ENCODE assay signal across 11 mouse cellular contexts in genomic region chr4:139579003-139579402, GRCm38 (mm10). TPM values are rescaled to one million over a fixed set of nuclear protein-coding genes. Genes with fewer than 3 reads are reported as not detected.
DNase-seq lines count a peak whose midpoint lies in the region; ATAC-seq lines count a peak whose summit lies in the region.
"Had no signal": no experiment of that assay in that cellular context is flagged by ENCODE, and none has a peak within 500 bp of the region (broad histone marks: within the 10 kb centered on the region; RNA-seq: fewer than 3 reads in every experiment).

No protein-coding gene starts in this region.

- H3K27ac ChIP-seq in kidney, embryonic 15.5 days, result peak overlapping the region; percentile 96
- peak overlapping the region; percentile 43 for H3K27ac ChIP-seq in heart, embryonic 16.5 days (ENCODE audit: low read length)
- H3K27ac ChIP-seq: hindbrain, postnatal 0 days had no signal

- H3K4me3 ChIP-seq in kidney, embryonic 15.5 days (replicated peaks), result 0 out of 2 replicates have a peak overlapping the region, but pooled peaks have one; percentile 1
- H3K4me3 ChIP-seq in heart, embryonic 16.5 days (ENCODE audit: low read length), result peak overlapping the region; percentile 14; the same call in 1 of the 2 replicates

- H3K9me3 ChIP-seq in kidney, embryonic 15.5 days (replicated peaks), result no peaks in the 10 kb centered on the region
- H3K9me3 ChIP-seq in heart, embryonic 16.5 days (replicated peaks; ENCODE audit: control insufficient read depth, low read length), result no peaks in the 10 kb centered on the region

- no peaks in the 10 kb centered on the region for H3K36me3 ChIP-seq in kidney, embryonic 15.5 days
- H3K36me3 ChIP-seq in heart, embryonic 16.5 days (ENCODE audit: control insufficient read depth, insufficient read depth), result no peaks in the 10 kb centered on the region

- no peak for DNase-seq in kidney, adult 18-20 months
- peak; percentile 75 for DNase-seq in T-cell, adult 2 months (ENCODE audit: low spot score)
- DNase-seq in natural killer cell, adult 2 months (ENCODE audit: low spot score in 2 of 2), result peak; percentile 69 to 84
- DNase-seq in left cerebral cortex, postnatal 10 days (ENCODE audit: extremely low spot score in 1 of 2, low spot score in 2 of 2), result no peak
- no peak for DNase-seq in thymus, postnatal 4 days
- DNase-seq: thymus, postnatal 14 days had no signal

- H3K4me1 ChIP-seq in kidney, embryonic 15.5 days, result peaks cover 89% of the 10 kb centered on the region
- peaks cover 69% of the 10 kb centered on the region for H3K4me1 ChIP-seq in heart, embryonic 16.5 days (ENCODE audit: control insufficient read depth, insufficient read depth, low read length)

- intact Hi-C loops in left cerebral cortex, postnatal 10 days (cut with DNase I), result loop anchor here (5.0 kb wide), 1 partner anchor 33 kb away; no protein-coding TSS in a partner anchor

- peak overlapping the region; percentile 95 for H3K4me2 ChIP-seq in kidney, embryonic 15.5 days
- H3K4me2 ChIP-seq in heart, embryonic 16.5 days (ENCODE audit: low read depth, low read length), result peak overlapping the region; percentile 50

- ATAC-seq in kidney, embryonic 15.5 days (replicated peaks; ENCODE audit: low FRiP score), result no peak
- no peak for ATAC-seq in heart, embryonic 16.5 days (replicated peaks; ENCODE audit: extremely low read depth, insufficient read depth, low FRiP score)
- ATAC-seq: hindbrain, postnatal 0 days; midbrain, embryonic 16.5 days had no signal

- H3K9ac ChIP-seq in kidney, embryonic 15.5 days, result no peak overlapping the region
- 0 out of 2 replicates have a peak overlapping the region, but pooled peaks have one; percentile 21 for H3K9ac ChIP-seq in heart, embryonic 16.5 days (ENCODE audit: low read length)

- no peaks in the 10 kb centered on the region for H3K27me3 ChIP-seq in kidney, embryonic 15.5 days
- no peaks in the 10 kb centered on the region for H3K27me3 ChIP-seq in heart, embryonic 16.5 days (ENCODE audit: control insufficient read depth, insufficient read depth, low read length)

- WGBS in kidney, embryonic 15.5 days, result 26% methylated on average over 10 of the region's 10 CpGs
- 28% methylated on average over 10 of the region's 10 CpGs for WGBS in heart, embryonic 16.5 days

RNA-seq across cellular contexts. Expression of gene Gm21969, which starts 24.0 kb away (rescaled TPM):
- not detected in 2 replicates for polyA plus RNA-seq in kidney, embryonic 15.5 days (2015; fragmentation: Nextera tagmentation; extraction: Ambion mirVana)
- polyA plus RNA-seq in heart, embryonic 16.5 days (2015; fragmentation: Nextera tagmentation; extraction: Ambion mirVana), result not detected in 2 replicates
- total RNA-seq in left cerebral cortex, postnatal 10 days (2021), result not detected
- total RNA-seq: hindbrain, postnatal 0 days had no signal
- polyA plus RNA-seq: embryonic facial prominence, embryonic 11.5 days; hindbrain, postnatal 0 days; midbrain, embryonic 16.5 days had no signal

RNA-seq across cellular contexts. Expression of gene Aldh4a1, which starts 43.7 kb away (rescaled TPM):
- polyA plus RNA-seq in kidney, embryonic 15.5 days (2015; fragmentation: Nextera tagmentation; extraction: Ambion mirVana), result 80.5 and 85.0 TPM in 2 replicates
- polyA plus RNA-seq in heart, embryonic 16.5 days (2015; fragmentation: Nextera tagmentation; extraction: Ambion mirVana), result 36.5 and 37.4 TPM in 2 replicates
- total RNA-seq in left cerebral cortex, postnatal 10 days (2021), result 10 to 100 TPM; 18.4 to 19.1 TPM

RNA-seq across cellular contexts. Expression of gene Iffo2, which starts 48.7 kb away (rescaled TPM):
- polyA plus RNA-seq in kidney, embryonic 15.5 days (2015; fragmentation: Nextera tagmentation; extraction: Ambion mirVana), result 4.3 and 4.8 TPM in 2 replicates
- 2.4 and 3.3 TPM in 2 replicates for polyA plus RNA-seq in heart, embryonic 16.5 days (2015; fragmentation: Nextera tagmentation; extraction: Ambion mirVana)
- 10 to 100 TPM; 18.4 to 18.9 TPM for total RNA-seq in left cerebral cortex, postnatal 10 days (2021)

Comparison
In these comparisons a context has a peak if more than half of its experiments do, and no peak if none do; other contexts are left out.
1. DNase-seq: peak in T-cell, adult 2 months (single experiment) and natural killer cell, adult 2 months (2 of 2); none in kidney, adult 18-20 months (single experiment), left cerebral cortex, postnatal 10 days (0 of 2) and thymus, postnatal 4 days (single experiment).